Mouse (Mus musculus): Measurements from ENCODE around the gene Tgfbr2. TPM values are rescaled to one million over a fixed set of nuclear protein-coding genes. Genes with fewer than 3 reads are reported as not detected.

The Tgfbr2 gene
- polyA plus RNA-seq, 1 experiment from 2014 or later: 12.4 TPM

GRCm38 (mm10) chr9:116175488-116176115 lies 442 bp upstream of the Tgfbr2 start:
- H3K9ac ChIP-seq (ENCODE audit: low read depth, low read length): peak overlapping the region; percentile 92
- no peaks in the 10 kb centered on the region for H3K9me3 ChIP-seq (replicated peaks; ENCODE audit: control insufficient read depth, low read length)
- no peaks in the 10 kb centered on the region for H3K4me1 ChIP-seq (ENCODE audit: control insufficient read depth, insufficient read depth, low read length)
- H3K36me3 ChIP-seq (ENCODE audit: control insufficient read depth, insufficient read depth, low read length): no peaks in the 10 kb centered on the region
- no peak for ATAC-seq (replicated peaks; ENCODE audit: insufficient number of reproducible peaks, low FRiP score, low TSS enrichment)
- H3K27me3 ChIP-seq (ENCODE audit: control insufficient read depth, insufficient read depth, low read length): no peaks in the 10 kb centered on the region
- peak overlapping the region; percentile 88 for H3K27ac ChIP-seq (ENCODE audit: low read depth, low read length)
- H3K4me2 ChIP-seq: peak overlapping the region; percentile 81
- WGBS (ENCODE audit: insufficient replicate concordance): 10% methylated on average over 16 of the region's 16 CpGs
- peak overlapping the region; percentile 79 for H3K4me3 ChIP-seq (ENCODE audit: low read depth, low read length)

- no peaks in the 10 kb centered on the region for H3K4me1 ChIP-seq (ENCODE audit: control insufficient read depth, insufficient read depth, low read length)
- peak overlapping the region; percentile 88 for H3K27ac ChIP-seq (ENCODE audit: low read depth, low read length)
- H3K27me3 ChIP-seq (ENCODE audit: control insufficient read depth, insufficient read depth, low read length): no peaks in the 10 kb centered on the region
Measured at GRCm38 (mm10) chr9:116173473-116174170, 1.5 kb downstream of the Tgfbr2 start.

GRCm38 (mm10) chr9:116173059-116173458 lies 2.1 kb downstream of the Tgfbr2 start:
- no peaks in the 10 kb centered on the region for H3K9me3 ChIP-seq (replicated peaks; ENCODE audit: control insufficient read depth, low read length)
- no peak for ATAC-seq (replicated peaks; ENCODE audit: insufficient number of reproducible peaks, low FRiP score, low TSS enrichment)
- H3K4me1 ChIP-seq (ENCODE audit: control insufficient read depth, insufficient read depth, low read length): no peaks in the 10 kb centered on the region
- no peaks in the 10 kb centered on the region for H3K27me3 ChIP-seq (ENCODE audit: control insufficient read depth, insufficient read depth, low read length)
- H3K9ac ChIP-seq (ENCODE audit: low read depth, low read length): no peak overlapping the region
- peak overlapping the region; percentile 79; the same call in 1 of the 2 replicates for H3K4me3 ChIP-seq (ENCODE audit: low read depth, low read length)
- 70% methylated on average over 6 of the region's 6 CpGs for WGBS (ENCODE audit: insufficient replicate concordance)
- peak overlapping the region; percentile 81 for H3K4me2 ChIP-seq
- H3K36me3 ChIP-seq (ENCODE audit: control insufficient read depth, insufficient read depth, low read length): no peaks in the 10 kb centered on the region
- H3K27ac ChIP-seq (ENCODE audit: low read depth, low read length): no peak overlapping the region

More at GRCm38 (mm10) chr9:116173473-116174170, 1.5 kb downstream of the Tgfbr2 start:
- 80% methylated on average over 16 of the region's 16 CpGs for WGBS (ENCODE audit: insufficient replicate concordance)
- Histone ChIP-seq H3K9me3 (replicated peaks; ENCODE audit: control insufficient read depth, low read length) (no peaks in the 10 kb centered on the region), H3K4me2 (peak overlapping the region; percentile 81), H3K4me3 (ENCODE audit: low read depth, low read length) (peak overlapping the region; percentile 79), H3K36me3 (ENCODE audit: control insufficient read depth, insufficient read depth, low read length) (no peaks in the 10 kb centered on the region), H3K9ac (ENCODE audit: low read depth, low read length) (peak overlapping the region; percentile 92; the same call in 1 of the 2 replicates)
- ATAC-seq (replicated peaks; ENCODE audit: insufficient number of reproducible peaks, low FRiP score, low TSS enrichment): no peak

- Histone ChIP-seq H3K4me2 (no peak overlapping the region), H3K9ac (ENCODE audit: low read depth, low read length) (no peak overlapping the region), H3K27ac (ENCODE audit: low read depth, low read length) (no peak overlapping the region), H3K9me3 (replicated peaks; ENCODE audit: control insufficient read depth, low read length) (no peaks in the 10 kb centered on the region), H3K36me3 (ENCODE audit: control insufficient read depth, insufficient read depth, low read length) (no peaks in the 10 kb centered on the region), H3K4me3 (ENCODE audit: low read depth, low read length) (no peak overlapping the region), H3K27me3 (ENCODE audit: control insufficient read depth, insufficient read depth, low read length) (no peaks in the 10 kb centered on the region), H3K4me1 (ENCODE audit: control insufficient read depth, insufficient read depth, low read length) (no peaks in the 10 kb centered on the region)
- 68% methylated on average over 6 of the region's 6 CpGs for WGBS (ENCODE audit: insufficient replicate concordance)
- no peak for ATAC-seq (replicated peaks; ENCODE audit: insufficient number of reproducible peaks, low FRiP score, low TSS enrichment)
Measured at GRCm38 (mm10) chr9:116169067-116169466, 6.1 kb downstream of the Tgfbr2 start.

- no peaks in the 10 kb centered on the region for H3K36me3 ChIP-seq (ENCODE audit: control insufficient read depth, insufficient read depth, low read length)
- no peak overlapping the region for H3K4me3 ChIP-seq (ENCODE audit: low read depth, low read length)
- H3K27me3 ChIP-seq (ENCODE audit: control insufficient read depth, insufficient read depth, low read length): no peaks in the 10 kb centered on the region
- no peaks in the 10 kb centered on the region for H3K4me1 ChIP-seq (ENCODE audit: control insufficient read depth, insufficient read depth, low read length)
- H3K9me3 ChIP-seq (replicated peaks; ENCODE audit: control insufficient read depth, low read length): no peaks in the 10 kb centered on the region
- WGBS (ENCODE audit: insufficient replicate concordance): 81% methylated on average over 6 of the region's 6 CpGs
- no peak overlapping the region for H3K4me2 ChIP-seq
- no peak overlapping the region for H3K27ac ChIP-seq (ENCODE audit: low read depth, low read length)
- no peak for ATAC-seq (replicated peaks; ENCODE audit: insufficient number of reproducible peaks, low FRiP score, low TSS enrichment)
- H3K9ac ChIP-seq (ENCODE audit: low read depth, low read length): no peak overlapping the region
Measured at GRCm38 (mm10) chr9:116167304-116167880, 7.8 kb downstream of the Tgfbr2 start.

- H3K4me1 ChIP-seq (ENCODE audit: control insufficient read depth, insufficient read depth, low read length): no peaks in the 10 kb centered on the region
- no peak overlapping the region for H3K4me2 ChIP-seq
- H3K4me3 ChIP-seq (ENCODE audit: low read depth, low read length): no peak overlapping the region
- H3K9ac ChIP-seq (ENCODE audit: low read depth, low read length): no peak overlapping the region
- H3K27ac ChIP-seq (ENCODE audit: low read depth, low read length): no peak overlapping the region
- ATAC-seq (replicated peaks; ENCODE audit: insufficient number of reproducible peaks, low FRiP score, low TSS enrichment): no peak
- no peaks in the 10 kb centered on the region for H3K27me3 ChIP-seq (ENCODE audit: control insufficient read depth, insufficient read depth, low read length)
- no peaks in the 10 kb centered on the region for H3K36me3 ChIP-seq (ENCODE audit: control insufficient read depth, insufficient read depth, low read length)
- 77% methylated on average over 6 of the region's 6 CpGs for WGBS (ENCODE audit: insufficient replicate concordance)
- H3K9me3 ChIP-seq (replicated peaks; ENCODE audit: control insufficient read depth, low read length): no peaks in the 10 kb centered on the region
Measured at GRCm38 (mm10) chr9:116166363-116166762, 8.8 kb downstream of the Tgfbr2 start.

GRCm38 (mm10) chr9:116163883-116164282 lies 11.3 kb downstream of the Tgfbr2 start:
- 70% methylated on average over 6 of the region's 6 CpGs for WGBS (ENCODE audit: insufficient replicate concordance)
- H3K27ac ChIP-seq (ENCODE audit: low read depth, low read length): no peak overlapping the region
- H3K4me3 ChIP-seq (ENCODE audit: low read depth, low read length): no peak overlapping the region
- no peak overlapping the region for H3K4me2 ChIP-seq
- H3K36me3 ChIP-seq (ENCODE audit: control insufficient read depth, insufficient read depth, low read length): no peaks in the 10 kb centered on the region
- ATAC-seq (replicated peaks; ENCODE audit: insufficient number of reproducible peaks, low FRiP score, low TSS enrichment): no peak
- no peak overlapping the region for H3K9ac ChIP-seq (ENCODE audit: low read depth, low read length)
- no peaks in the 10 kb centered on the region for H3K9me3 ChIP-seq (replicated peaks; ENCODE audit: control insufficient read depth, low read length)
- H3K4me1 ChIP-seq (ENCODE audit: control insufficient read depth, insufficient read depth, low read length): no peaks in the 10 kb centered on the region
- H3K27me3 ChIP-seq (ENCODE audit: control insufficient read depth, insufficient read depth, low read length): no peaks in the 10 kb centered on the region

GRCm38 (mm10) chr9:116162866-116163374 lies 12.2 kb downstream of the Tgfbr2 start:
- H3K27ac ChIP-seq (ENCODE audit: low read depth, low read length): no peak overlapping the region

More at GRCm38 (mm10) chr9:116162866-116163374, 12.2 kb downstream of the Tgfbr2 start:
- H3K9ac ChIP-seq (ENCODE audit: low read depth, low read length): no peak overlapping the region
- no peaks in the 10 kb centered on the region for H3K36me3 ChIP-seq (ENCODE audit: control insufficient read depth, insufficient read depth, low read length)
- H3K4me2 ChIP-seq: no peak overlapping the region
- H3K9me3 ChIP-seq (replicated peaks; ENCODE audit: control insufficient read depth, low read length): no peaks in the 10 kb centered on the region
- H3K27me3 ChIP-seq (ENCODE audit: control insufficient read depth, insufficient read depth, low read length): no peaks in the 10 kb centered on the region
- no peak overlapping the region for H3K4me3 ChIP-seq (ENCODE audit: low read depth, low read length)
- H3K4me1 ChIP-seq (ENCODE audit: control insufficient read depth, insufficient read depth, low read length): no peaks in the 10 kb centered on the region
- no peak for ATAC-seq (replicated peaks; ENCODE audit: insufficient number of reproducible peaks, low FRiP score, low TSS enrichment)
- 84% methylated on average over 7 of the region's 7 CpGs for WGBS (ENCODE audit: insufficient replicate concordance)

All from heart, embryonic 11.5 days (tissue).